Mouse (Mus musculus) CH12.LX (cell line): ENCODE data around the gene B9d2.

ENCODE experiments used
- CTCF ChIP-seq, 2 experiments: IDR thresholded peaks in 1 of 2; conservative IDR thresholded peaks in 1 of 2; 2 replicates each; pipeline ENCODE4 v1.5.1; 2011 to 2012; ENCODE audit warnings: low read depth in 2 of 2, low read length in 2 of 2, improper control_type of control experiment in 1 of 2, inconsistent platforms in 1 of 2, mild to moderate bottlenecking in 1 of 2, moderate library complexity in 1 of 2
- EP300 ChIP-seq: IDR thresholded peaks from 2 replicates; pipeline ENCODE4 v1.6.1; 2011; ENCODE audit warnings: low read length, improper control_type of control experiment
- ETS1 ChIP-seq: conservative IDR thresholded peaks from 2 replicates; pipeline ENCODE4 v1.6.1; 2012; ENCODE audit warnings: low read depth, mild to moderate bottlenecking, inconsistent platforms, low read length, improper control_type of control experiment, moderate library complexity
- HCFC1 ChIP-seq: IDR thresholded peaks from 2 replicates; pipeline ENCODE4 v1.6.1; 2012; ENCODE audit warnings: low read depth, mild to moderate bottlenecking, inconsistent platforms, low read length, improper control_type of control experiment
- MAFK ChIP-seq: IDR thresholded peaks from 2 replicates; pipeline ENCODE4 v1.6.1; 2011; ENCODE audit warnings: low read length, improper control_type of control experiment; ENCODE audit not compliant: insufficient replicate concordance
- MAX ChIP-seq: IDR thresholded peaks from 2 replicates; pipeline ENCODE4 v1.6.1; 2011; ENCODE audit warnings: low read length, improper control_type of control experiment
- POLR2A ChIP-seq: IDR thresholded peaks from 2 replicates; pipeline ENCODE4 v1.6.1; 2011; ENCODE audit warnings: low read depth, mild to moderate bottlenecking, improper control_type of control experiment, low read length
- RCOR1 ChIP-seq: conservative IDR thresholded peaks from 2 replicates; pipeline ENCODE4 v1.6.1; 2012; ENCODE audit warnings: low read depth, mild to moderate bottlenecking, inconsistent platforms, low read length, improper control_type of control experiment
- SMC3 ChIP-seq: IDR thresholded peaks from 2 replicates; pipeline ENCODE4 v1.6.1; 2011; ENCODE audit warnings: low read depth, low read length, improper control_type of control experiment
- ZC3H11A ChIP-seq: IDR thresholded peaks from 2 replicates; pipeline ENCODE4 v1.6.1; 2012; ENCODE audit warnings: low read depth, mild to moderate bottlenecking, inconsistent platforms, low read length, improper control_type of control experiment

DNA sequence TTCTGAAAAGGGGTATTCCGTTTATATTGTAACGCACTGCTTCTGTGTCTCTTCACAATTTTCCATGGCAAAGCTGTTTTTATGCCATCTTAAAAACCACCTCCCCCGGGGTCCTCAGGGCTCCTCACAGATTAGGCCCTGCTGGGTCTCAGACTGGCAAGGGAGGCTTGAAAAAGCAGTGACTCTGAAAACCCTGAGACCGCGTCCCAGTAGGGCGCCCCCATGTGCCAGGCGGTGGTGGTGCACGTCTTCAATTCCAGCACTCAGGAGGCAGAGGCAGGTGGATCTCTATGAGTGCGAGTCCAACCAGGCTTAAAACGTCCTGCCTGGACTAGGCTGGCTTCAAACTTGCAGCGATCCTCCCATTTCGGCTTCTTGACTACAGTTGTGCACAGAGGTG, 20.2 kb downstream of the B9d2 start:
- TF ChIP-seq SMC3: no peak
- TF ChIP-seq CTCF (conservative IDR thresholded peaks at IDR 0.05 in 1 of 2, IDR thresholded peaks at IDR 0.05 in 1 of 2; ENCODE audit: low read depth in 2 of 2, low read length in 2 of 2): peak in 1 of 2 experiments; percentile 20; a peak in 1 of 4 replicates
- no peak for TF ChIP-seq MAX
- TF ChIP-seq RCOR1: no peak
- TF ChIP-seq ETS1: no peak
- no peak for TF ChIP-seq HCFC1
- no peak for TF ChIP-seq POLR2A
- TF ChIP-seq EP300: no peak
- TF ChIP-seq ZC3H11A: no peak
- no peak for TF ChIP-seq MAFK
